Mouse (Mus musculus): ENCODE data around the gene Gja4. TPM values are rescaled to one million over a fixed set of nuclear protein-coding genes. Genes with fewer than 3 reads are reported as not detected.
A peak's percentile ranks its signal among the peaks of the same experiment; 100 is the strongest.

Gene Gja4
- polyA plus RNA-seq, 1 experiment = 2.3 TPM

DNA sequence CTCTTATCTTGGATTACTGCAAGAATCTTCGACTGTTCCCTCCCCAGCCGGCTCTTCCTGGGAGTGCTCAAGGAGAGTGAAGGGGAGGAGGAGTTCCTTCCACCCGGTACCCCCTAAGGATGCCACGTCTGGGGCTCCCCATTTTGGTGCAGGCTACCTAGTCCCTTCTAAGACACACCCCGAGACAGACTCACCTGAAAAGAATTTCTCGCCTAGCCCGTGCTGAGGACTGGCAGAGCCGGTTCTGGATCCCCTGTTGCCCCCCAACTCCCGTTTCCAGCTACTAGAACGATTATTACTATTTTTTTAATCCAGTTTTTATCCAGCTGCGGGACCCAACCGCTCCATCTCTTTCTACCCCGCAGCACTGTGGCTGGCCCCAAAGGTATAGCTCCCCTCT lies 15.9 kb upstream of the Gja4 start:
- no peak overlapping the region for H3K27ac ChIP-seq (replicated peaks; ENCODE audit: low read depth, low read length)
- no peaks in the 10 kb centered on the region for H3K4me1 ChIP-seq (ENCODE audit: control insufficient read depth, insufficient read depth, insufficient read length, low read length)
- no peak overlapping the region for H3K4me3 ChIP-seq (ENCODE audit: insufficient read depth, low read depth, low read length)

DNA sequence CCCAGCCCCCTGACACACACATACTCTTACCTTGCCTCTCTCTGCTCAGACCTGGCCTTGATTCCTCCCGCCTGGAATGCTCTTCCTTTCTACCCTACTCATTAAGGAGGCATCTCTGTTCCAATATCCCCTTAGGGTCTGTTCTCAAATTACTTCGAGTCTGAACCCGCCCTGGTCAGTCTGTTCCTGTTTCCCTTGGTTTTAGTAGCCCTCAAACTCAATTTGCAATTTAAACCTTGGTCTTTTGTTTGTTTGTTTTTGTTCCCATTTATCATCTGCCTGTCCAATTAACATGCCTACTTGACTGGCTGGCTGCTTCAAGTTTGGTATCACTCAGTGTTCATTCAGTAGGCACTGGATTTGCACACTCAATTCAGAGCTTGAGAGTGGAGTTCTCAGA lies 15.2 kb upstream of the Gja4 start:
- Histone ChIP-seq H3K4me1 (ENCODE audit: control insufficient read depth, insufficient read depth, insufficient read length, low read length) (no peaks in the 10 kb centered on the region), H3K27ac (replicated peaks; ENCODE audit: low read depth, low read length) (no peak overlapping the region), H3K4me3 (ENCODE audit: insufficient read depth, low read depth, low read length) (no peak overlapping the region)

DNA sequence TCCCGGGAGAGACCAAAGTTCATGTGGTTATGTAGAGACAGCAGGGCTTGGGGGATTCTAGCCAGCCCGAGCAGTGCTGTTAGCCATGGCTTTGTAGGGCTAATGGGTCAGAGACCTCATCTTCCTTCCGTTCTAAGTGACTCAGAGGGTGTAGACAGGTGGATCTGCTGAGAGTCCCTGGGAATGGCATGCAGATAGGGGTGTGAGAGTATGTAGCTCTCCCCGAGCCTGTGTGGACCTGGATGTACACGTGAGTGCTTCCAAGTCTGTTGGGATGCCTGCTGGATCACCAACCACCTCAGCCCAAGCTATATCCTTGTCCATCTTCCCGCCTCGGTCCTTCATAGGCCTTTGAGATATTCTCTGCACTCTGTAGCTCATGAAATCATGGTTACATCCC lies 14.5 kb upstream of the Gja4 start:
- Histone ChIP-seq H3K4me3 (ENCODE audit: insufficient read depth, low read depth, low read length) (no peak overlapping the region), H3K4me1 (ENCODE audit: control insufficient read depth, insufficient read depth, insufficient read length, low read length) (no peaks in the 10 kb centered on the region), H3K27ac (replicated peaks; ENCODE audit: low read depth, low read length) (no peak overlapping the region)

DNA sequence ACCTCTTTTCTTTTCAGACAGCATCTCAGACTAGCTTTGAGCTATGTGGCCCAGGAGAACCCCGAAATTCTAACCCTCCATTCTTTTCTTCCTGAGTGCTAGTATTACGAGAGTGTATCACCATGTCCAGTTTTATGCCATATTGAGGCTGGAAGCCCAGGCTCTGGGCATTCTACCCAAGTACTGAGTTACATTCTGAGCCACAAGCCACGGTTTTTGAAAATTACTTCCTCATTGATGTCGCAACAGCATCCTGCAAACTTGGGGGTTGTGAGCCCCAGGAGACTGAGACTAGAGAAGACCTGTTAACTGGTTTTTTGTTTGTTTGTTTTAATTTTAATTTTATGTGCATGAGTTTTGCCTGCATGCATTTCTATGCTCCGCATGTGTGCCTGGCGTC lies 13.9 kb upstream of the Gja4 start:
- Histone ChIP-seq H3K27ac (replicated peaks; ENCODE audit: low read depth, low read length) (no peak overlapping the region), H3K4me1 (ENCODE audit: control insufficient read depth, insufficient read depth, insufficient read length, low read length) (no peaks in the 10 kb centered on the region), H3K4me3 (ENCODE audit: insufficient read depth, low read depth, low read length) (no peak overlapping the region)

DNA sequence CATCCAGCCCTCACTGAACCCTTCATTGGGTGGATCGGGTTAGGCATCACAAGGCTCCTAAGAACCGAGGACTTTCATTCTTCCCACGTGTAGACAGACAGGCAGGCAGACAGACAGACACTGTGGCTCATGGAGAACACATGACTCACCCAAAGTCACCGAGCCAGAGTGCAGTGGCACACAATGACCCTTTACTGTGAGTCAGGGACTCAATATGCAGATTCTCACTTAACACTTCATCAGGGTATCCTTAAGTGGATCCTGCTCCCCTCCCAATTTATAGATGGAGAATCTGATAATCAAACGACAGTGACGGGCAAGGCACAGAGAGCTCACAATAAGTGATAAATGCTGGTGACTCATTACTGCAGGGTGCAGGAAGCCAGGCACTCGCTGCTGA lies 13.4 kb upstream of the Gja4 start:
- no peak overlapping the region for H3K27ac ChIP-seq (replicated peaks; ENCODE audit: low read depth, low read length)
- no peaks in the 10 kb centered on the region for H3K4me1 ChIP-seq (ENCODE audit: control insufficient read depth, insufficient read depth, insufficient read length, low read length)
- no peak overlapping the region for H3K4me3 ChIP-seq (ENCODE audit: insufficient read depth, low read depth, low read length)

DNA sequence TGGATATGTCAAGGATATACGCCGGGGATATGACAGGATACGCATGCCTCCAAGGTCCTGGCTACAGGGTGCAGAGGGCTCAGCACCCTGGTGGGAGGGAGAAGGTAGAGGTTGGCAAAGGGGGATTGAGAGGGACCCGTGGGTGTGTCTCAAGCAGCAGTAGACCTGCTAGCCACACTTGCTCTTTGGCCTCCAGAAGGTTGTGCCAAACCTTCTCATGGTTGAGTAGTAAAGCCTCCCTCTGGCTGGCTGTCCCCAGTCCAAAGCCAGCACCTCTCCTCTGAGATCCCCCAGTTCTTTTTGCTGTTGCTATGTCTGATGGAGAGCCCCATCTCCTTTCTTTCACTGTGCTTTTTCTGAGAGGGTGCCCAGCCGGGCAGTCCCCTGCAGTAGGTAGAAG lies 11.4 kb upstream of the Gja4 start:
- no peak overlapping the region for H3K4me3 ChIP-seq (ENCODE audit: insufficient read depth, low read depth, low read length)
- H3K4me1 ChIP-seq (ENCODE audit: control insufficient read depth, insufficient read depth, insufficient read length, low read length) = no peaks in the 10 kb centered on the region
- H3K27ac ChIP-seq (replicated peaks; ENCODE audit: low read depth, low read length) = no peak overlapping the region

DNA sequence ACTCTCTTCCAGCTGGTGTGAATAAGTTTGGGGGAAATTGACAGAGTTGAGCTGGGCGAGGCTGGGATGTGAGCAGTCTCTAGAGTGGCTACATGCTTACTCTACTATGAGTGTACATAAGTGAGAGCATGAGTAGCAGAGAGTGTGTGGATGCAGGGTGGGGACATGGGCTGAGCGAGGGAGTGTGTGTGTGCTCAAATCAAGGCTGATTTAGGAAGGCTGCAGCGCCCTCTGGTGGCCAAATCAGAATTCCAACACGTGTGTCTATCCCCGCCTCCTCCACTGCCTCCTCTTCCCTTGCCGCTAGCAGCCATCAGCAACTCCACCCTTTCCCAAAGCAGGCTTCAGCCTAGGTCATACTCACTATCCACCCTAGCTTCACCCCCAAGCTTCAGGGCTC lies 10.9 kb upstream of the Gja4 start:
- Histone ChIP-seq H3K4me1 (ENCODE audit: control insufficient read depth, insufficient read depth, insufficient read length, low read length) (no peaks in the 10 kb centered on the region), H3K4me3 (ENCODE audit: insufficient read depth, low read depth, low read length) (no peak overlapping the region), H3K27ac (replicated peaks; ENCODE audit: low read depth, low read length) (no peak overlapping the region)

DNA sequence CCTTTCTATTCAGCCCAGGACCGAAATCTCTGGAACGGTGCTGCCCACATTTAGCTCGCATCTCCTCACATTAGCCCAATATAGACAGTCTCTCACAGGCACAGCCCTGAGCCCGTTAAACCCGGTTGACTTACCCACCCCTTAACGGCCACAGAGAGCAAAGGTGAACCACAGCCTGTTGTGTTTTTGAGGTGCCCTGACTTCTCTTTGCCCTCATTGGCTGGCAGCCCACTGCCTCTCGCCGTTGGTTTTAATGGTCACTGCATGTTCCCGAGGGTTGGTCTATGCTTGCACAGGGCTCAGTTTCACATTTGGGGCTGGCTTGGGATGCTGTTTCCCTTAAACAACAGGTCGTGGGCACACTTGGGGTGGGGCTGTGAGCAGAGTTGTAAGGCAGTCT lies 10.5 kb upstream of the Gja4 start:
- Histone ChIP-seq H3K27ac (replicated peaks; ENCODE audit: low read depth, low read length) (no peak overlapping the region), H3K4me3 (ENCODE audit: insufficient read depth, low read depth, low read length) (no peak overlapping the region), H3K4me1 (ENCODE audit: control insufficient read depth, insufficient read depth, insufficient read length, low read length) (no peaks in the 10 kb centered on the region)

DNA sequence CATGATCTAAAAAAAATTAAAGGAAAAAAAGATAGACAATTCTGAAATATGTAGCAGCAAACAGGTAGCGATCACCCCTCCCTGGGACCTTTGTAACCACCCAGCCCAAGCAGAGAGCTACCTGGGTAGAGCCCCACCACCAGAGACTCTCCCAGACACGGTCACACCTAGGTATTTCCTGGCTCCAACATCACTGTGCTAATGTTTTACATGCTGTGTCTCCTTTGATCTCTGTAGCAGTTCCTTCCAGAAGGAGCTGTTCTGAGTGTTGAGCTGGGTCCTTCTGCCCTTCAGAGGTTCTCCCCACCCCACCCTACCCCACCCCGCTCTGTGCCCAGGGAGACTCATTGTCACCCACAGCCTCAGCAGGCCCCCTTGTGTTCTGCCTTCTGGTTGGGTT lies 9.8 kb upstream of the Gja4 start:
- Histone ChIP-seq H3K27ac (replicated peaks; ENCODE audit: low read depth, low read length) (no peak overlapping the region), H3K4me1 (ENCODE audit: control insufficient read depth, insufficient read depth, insufficient read length, low read length) (no peaks in the 10 kb centered on the region), H3K4me3 (ENCODE audit: insufficient read depth, low read depth, low read length) (no peak overlapping the region)

DNA sequence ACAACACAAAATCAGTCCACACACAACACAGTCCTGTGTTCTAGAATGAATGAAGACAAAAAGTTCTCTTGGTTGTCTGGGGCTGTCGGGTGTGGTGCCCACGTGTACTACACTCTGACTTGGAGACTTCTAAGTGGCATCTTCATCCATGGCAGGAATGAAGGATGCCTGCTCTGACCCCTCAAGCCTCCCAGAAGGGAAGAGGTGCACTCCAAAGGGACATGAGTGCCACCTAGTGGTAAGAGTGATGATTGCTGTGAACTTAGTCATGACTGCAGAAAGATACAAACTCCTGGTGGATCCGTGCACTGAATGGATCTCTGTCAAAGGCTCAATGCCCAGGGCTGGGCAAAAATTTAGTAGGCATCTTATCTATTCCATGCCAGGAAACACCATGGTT lies 5.8 kb upstream of the Gja4 start:
- Histone ChIP-seq H3K27ac (replicated peaks; ENCODE audit: low read depth, low read length) (no peak overlapping the region), H3K4me1 (ENCODE audit: control insufficient read depth, insufficient read depth, insufficient read length, low read length) (no peaks in the 10 kb centered on the region), H3K4me3 (ENCODE audit: insufficient read depth, low read depth, low read length) (no peak overlapping the region)

DNA sequence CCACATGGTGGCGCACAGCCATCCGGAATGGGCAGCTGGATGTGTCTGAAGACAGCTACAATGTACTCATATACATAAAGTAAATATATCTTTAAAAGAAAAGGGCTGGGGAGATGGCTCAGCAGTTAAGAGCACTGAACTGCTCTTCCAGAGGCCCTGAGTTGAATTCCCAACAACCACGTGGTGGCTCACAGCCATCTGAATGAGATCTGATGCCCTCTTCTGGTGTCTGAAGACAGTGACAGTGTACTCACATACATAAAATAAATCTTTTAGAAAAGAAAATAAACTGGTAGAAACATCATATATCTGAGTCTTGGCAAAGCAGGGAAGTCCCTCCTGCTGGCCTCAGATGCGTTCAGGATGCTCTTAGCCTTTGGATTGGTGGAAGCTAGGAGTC lies 3.3 kb upstream of the Gja4 start:
- H3K4me1 ChIP-seq (ENCODE audit: control insufficient read depth, insufficient read depth, insufficient read length, low read length) = no peaks in the 10 kb centered on the region
- no peak overlapping the region for H3K27ac ChIP-seq (replicated peaks; ENCODE audit: low read depth, low read length)
- H3K4me3 ChIP-seq (ENCODE audit: insufficient read depth, low read depth, low read length) = no peak overlapping the region

DNA sequence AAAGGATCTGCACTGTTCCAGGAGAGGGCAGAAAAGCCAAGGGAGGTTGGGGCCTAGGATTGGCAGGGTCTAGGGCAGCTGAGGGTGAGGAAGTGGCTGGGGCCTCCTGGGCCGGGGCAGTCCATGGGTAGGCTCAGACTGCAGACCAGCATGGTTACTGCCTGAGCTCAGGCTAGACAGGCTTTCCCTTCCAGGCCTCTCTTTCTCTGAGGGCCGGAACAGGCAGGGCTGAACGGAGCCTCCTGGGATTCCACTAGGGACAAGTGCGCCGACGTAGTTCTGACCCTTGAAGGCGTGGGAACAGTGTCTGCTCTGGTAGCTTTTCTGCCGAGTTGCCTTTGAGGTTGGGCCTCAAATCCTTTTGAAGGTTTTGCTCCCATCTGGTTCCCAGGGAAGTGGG lies 1.9 kb upstream of the Gja4 start:
- no peaks in the 10 kb centered on the region for H3K4me1 ChIP-seq (ENCODE audit: control insufficient read depth, insufficient read depth, insufficient read length, low read length)
- H3K4me3 ChIP-seq (ENCODE audit: insufficient read depth, low read depth, low read length) = no peak overlapping the region
- H3K27ac ChIP-seq (replicated peaks; ENCODE audit: low read depth, low read length) = peak overlapping the region; percentile 62

DNA sequence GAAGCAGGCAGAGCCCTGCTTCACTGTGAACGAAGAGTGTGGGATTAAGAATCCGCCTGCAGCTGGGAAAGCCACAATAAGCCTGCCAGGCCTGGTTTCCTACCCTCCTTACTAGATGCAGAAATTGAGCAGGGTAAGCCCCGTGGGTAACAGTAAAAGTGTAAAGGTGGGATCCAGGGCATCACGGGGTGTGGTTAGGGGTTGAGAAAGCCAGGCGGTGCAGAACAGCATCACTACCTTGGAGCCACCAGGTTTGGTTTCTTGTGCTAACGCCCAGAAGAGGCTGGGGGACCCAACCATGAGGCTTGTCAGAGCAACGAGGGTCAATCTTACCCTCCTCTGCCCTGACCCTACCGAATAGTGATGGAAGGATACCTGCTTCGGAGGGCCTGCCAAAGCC lies 746 bp upstream of the Gja4 start:
- Histone ChIP-seq H3K4me3 (ENCODE audit: insufficient read depth, low read depth, low read length) (no peak overlapping the region), H3K4me1 (ENCODE audit: control insufficient read depth, insufficient read depth, insufficient read length, low read length) (no peaks in the 10 kb centered on the region), H3K27ac (replicated peaks; ENCODE audit: low read depth, low read length) (peak overlapping the region; percentile 63)

DNA sequence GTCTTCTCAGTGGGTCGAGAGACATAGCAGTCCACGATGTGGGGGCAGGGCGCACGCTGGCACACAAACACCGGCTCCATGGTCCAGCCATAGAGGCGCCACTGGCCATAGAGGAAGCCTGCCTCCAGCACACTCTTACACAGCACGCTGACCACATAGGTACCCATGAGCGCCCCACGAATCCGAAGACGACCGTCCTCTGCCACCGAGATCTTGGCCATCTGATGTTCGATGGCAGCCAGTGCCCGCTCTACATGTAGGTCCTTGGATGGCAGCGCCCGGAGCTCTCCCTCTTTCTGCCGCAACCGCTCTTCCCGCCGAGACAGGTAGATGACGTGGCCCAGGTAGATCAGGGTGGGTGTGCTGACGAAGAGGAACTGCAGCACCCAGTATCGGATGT lies 1.5 kb downstream of the Gja4 start:
- H3K4me1 ChIP-seq (ENCODE audit: control insufficient read depth, insufficient read depth, insufficient read length, low read length) = no peaks in the 10 kb centered on the region
- H3K4me3 ChIP-seq (ENCODE audit: insufficient read depth, low read depth, low read length) = peak overlapping the region; percentile 70
- 0 out of 2 replicates have a peak overlapping the region, but pooled peaks have one; percentile 12 for H3K27ac ChIP-seq (replicated peaks; ENCODE audit: low read depth, low read length)

DNA sequence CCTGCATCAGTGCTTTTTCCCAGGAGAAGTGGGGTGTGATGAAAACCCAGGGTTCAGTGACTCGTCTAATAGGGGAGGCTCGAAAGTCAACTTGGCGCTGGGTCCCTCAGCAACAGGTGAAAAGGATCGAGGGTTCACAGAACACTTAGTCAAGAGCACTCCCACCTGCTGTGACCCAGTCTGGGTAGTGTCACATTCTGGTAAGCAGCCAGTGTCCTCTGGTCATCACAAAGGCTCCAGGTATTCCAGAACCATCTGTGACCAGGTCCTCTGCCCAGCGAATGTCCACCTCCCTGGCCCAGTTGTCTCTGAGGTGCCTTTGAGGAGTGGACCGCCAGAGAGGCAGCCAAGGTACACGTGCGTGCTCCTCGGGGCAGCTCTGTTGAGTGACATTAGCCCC lies 2.3 kb downstream of the Gja4 start:
- peak overlapping the region; percentile 70 for H3K4me3 ChIP-seq (ENCODE audit: insufficient read depth, low read depth, low read length)
- H3K4me1 ChIP-seq (ENCODE audit: control insufficient read depth, insufficient read depth, insufficient read length, low read length) = no peaks in the 10 kb centered on the region
- 0 out of 2 replicates have a peak overlapping the region, but pooled peaks have one; percentile 4 for H3K27ac ChIP-seq (replicated peaks; ENCODE audit: low read depth, low read length)

DNA sequence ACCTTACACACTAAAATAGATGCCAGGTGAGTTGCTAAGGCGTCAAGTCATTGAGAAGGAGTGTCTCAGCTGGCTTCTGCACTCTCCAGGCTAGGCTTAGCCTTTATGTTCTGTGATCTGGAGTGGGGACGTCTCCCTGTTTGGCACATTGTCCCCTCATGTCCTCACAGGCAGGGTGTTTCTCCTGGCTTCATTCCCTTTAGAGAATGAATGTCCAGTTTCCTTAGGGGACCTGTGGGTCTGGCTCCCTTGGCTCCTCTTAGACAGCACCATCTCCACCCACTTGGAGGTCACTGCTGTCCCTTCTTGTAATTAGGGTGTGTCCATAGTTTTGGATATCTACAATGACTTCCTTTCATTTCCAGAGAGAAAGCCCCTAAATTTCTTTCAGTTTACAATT lies 6.9 kb downstream of the Gja4 start:
- no peak overlapping the region for H3K27ac ChIP-seq (replicated peaks; ENCODE audit: low read depth, low read length)
- H3K4me3 ChIP-seq (ENCODE audit: insufficient read depth, low read depth, low read length) = no peak overlapping the region
- no peaks in the 10 kb centered on the region; the same call in 1 of the 2 replicates for H3K4me1 ChIP-seq (ENCODE audit: control insufficient read depth, insufficient read depth, insufficient read length, low read length)

DNA sequence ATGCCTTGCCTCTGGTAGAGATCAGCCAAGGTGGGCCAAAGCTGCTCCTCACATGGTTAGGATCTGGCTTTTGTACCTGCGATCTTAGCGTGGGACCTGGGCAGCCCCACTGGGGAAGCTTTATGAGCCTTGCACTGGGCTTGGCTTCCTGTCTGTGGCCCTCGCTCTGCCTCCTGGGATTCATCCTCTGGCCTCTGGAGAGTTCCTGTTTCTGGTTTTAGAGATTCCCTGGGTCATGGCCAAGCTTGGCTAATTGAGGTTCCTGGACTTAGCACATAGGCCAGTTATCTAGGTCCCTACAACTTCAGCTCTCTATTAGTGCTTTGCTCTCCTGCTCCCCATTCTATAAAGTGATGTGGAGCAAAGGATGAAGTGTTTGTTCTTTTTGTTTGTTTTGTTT lies 10.0 kb downstream of the Gja4 start:
- Histone ChIP-seq H3K4me3 (ENCODE audit: insufficient read depth, low read depth, low read length) (no peak overlapping the region), H3K27ac (replicated peaks; ENCODE audit: low read depth, low read length) (no peak overlapping the region), H3K4me1 (ENCODE audit: control insufficient read depth, insufficient read depth, insufficient read length, low read length) (no peaks in the 10 kb centered on the region; the same call in 1 of the 2 replicates)

All from brown adipose tissue, adult 24 weeks (tissue).